Mouse (Mus musculus): ENCODE measurements at regions not wholly inside any gene's neighbourhood (a gene's known extent, or its start where the extent isn't known, plus 50 kb on each side); places are given as distances from the start of the nearest gene placed in this dataset.

DNA sequence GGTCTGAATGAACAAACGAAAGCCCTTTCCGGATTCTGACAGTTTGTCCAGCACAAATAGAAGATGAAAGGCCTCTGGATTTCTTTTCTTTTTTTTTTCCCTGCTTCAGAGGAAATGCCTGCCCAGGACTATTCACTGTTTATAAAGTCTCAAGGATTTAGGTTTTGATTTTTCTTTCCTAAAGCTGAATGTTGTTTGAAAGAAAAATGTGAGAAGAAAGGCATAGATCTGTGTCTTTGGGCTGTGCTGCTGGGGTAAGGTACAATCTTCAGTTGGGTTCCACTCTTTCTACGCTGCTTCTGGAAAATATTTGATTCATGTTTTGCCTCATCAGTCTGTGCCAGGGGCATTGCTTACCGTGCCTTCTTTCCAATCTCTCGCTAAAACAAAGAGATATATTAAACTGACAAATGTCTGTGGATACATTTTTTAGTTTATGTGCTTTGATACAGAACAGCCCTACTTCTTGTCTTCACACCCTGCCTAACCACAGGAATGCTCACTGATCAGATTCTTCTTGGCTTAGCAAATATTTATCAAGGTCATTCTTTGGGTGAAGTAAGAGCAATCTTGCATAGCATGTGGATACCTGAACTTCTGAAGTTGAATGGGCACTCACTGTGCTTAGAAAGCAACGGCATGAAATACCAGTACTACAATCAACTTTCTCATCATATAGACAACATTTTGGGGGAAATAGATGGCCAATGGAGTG is 172.5 kb downstream of the Fam198b start:
- Histone ChIP-seq H3K4me2 (ENCODE audit: low read length) (no peak overlapping the region), H3K9me3 (ENCODE audit: control insufficient read depth, low read length) (no peaks in the 10 kb centered on the region), H3K9ac (ENCODE audit: low read depth, low read length) (no peak overlapping the region), H3K36me3 (ENCODE audit: control insufficient read depth, insufficient read depth, low read length) (no peaks in the 10 kb centered on the region), H3K27me3 (replicated peaks; ENCODE audit: control insufficient read depth, insufficient read depth, low read length) (no peaks in the 10 kb centered on the region), H3K4me3 (ENCODE audit: low read length) (no peak overlapping the region), H3K4me1 (ENCODE audit: control insufficient read depth, insufficient read depth, low read depth, low read length) (no peaks in the 10 kb centered on the region), H3K27ac (ENCODE audit: low read depth, low read length) (no peak overlapping the region)
- 74% methylated on average over 6 of the region's 6 CpGs for WGBS
- no peak for ATAC-seq

DNA sequence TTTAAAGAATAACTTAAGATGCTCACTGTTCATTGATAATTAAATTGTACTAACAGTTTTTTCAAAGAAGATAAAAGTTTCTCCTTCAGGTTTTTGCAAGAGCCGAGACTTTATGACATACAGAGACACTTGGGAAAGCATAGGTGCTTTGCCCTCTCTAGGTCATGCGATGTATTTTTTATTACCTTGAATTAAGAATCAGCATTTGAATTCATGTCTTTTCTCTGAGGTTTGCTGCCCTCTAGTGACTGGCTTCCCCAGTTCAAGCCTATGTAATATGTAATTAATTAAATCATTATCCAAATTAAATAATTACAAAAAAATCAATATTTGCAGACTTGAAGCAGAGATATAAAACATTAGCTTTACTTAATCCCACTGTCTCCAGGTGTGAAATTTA is 174.4 kb downstream of the Fam198b start:
- H3K4me2 ChIP-seq (ENCODE audit: low read length), result no peak overlapping the region
- no peak overlapping the region for H3K9ac ChIP-seq (ENCODE audit: low read depth, low read length)
- no peak overlapping the region for H3K27ac ChIP-seq (ENCODE audit: low read depth, low read length)
- H3K36me3 ChIP-seq (ENCODE audit: control insufficient read depth, insufficient read depth, low read length), result no peaks in the 10 kb centered on the region
- no peak for ATAC-seq
- WGBS, result 31% methylated on average over 2 of the region's 2 CpGs
- H3K27me3 ChIP-seq (replicated peaks; ENCODE audit: control insufficient read depth, insufficient read depth, low read length), result no peaks in the 10 kb centered on the region
- H3K4me1 ChIP-seq (ENCODE audit: control insufficient read depth, insufficient read depth, low read depth, low read length), result no peaks in the 10 kb centered on the region
- no peak overlapping the region for H3K4me3 ChIP-seq (ENCODE audit: low read length)
- no peaks in the 10 kb centered on the region for H3K9me3 ChIP-seq (ENCODE audit: control insufficient read depth, low read length)

DNA sequence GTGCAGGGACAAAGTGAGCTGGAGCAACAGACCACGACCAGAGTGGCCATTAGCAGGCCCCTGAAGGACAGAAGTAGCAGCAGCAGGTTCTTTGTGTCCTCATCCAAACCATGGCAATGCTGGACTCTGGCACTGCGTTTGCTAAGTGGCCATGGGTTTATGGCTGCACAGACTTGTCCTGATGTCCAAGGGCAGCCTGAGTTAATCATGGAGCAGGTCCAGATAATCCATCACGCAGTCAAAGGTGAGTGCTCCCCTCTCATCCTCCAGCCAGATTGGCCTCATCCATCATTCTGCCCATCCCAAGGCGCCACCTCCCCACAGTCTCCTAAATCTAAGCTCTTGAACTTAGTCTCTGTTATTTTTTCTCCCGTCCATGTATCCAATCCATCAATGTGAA is 186.4 kb downstream of the Fam198b start:
- ATAC-seq, result no peak
- H3K9me3 ChIP-seq (ENCODE audit: control insufficient read depth, low read length), result no peaks in the 10 kb centered on the region
- H3K27ac ChIP-seq (ENCODE audit: low read depth, low read length), result no peak overlapping the region
- no peaks in the 10 kb centered on the region for H3K27me3 ChIP-seq (replicated peaks; ENCODE audit: control insufficient read depth, insufficient read depth, low read length)
- no peaks in the 10 kb centered on the region for H3K4me1 ChIP-seq (ENCODE audit: control insufficient read depth, insufficient read depth, low read depth, low read length)
- WGBS, result 78% methylated on average over 5 of the region's 5 CpGs
- no peak overlapping the region for H3K9ac ChIP-seq (ENCODE audit: low read depth, low read length)
- H3K4me2 ChIP-seq (ENCODE audit: low read length), result no peak overlapping the region
- H3K36me3 ChIP-seq (ENCODE audit: control insufficient read depth, insufficient read depth, low read length), result no peaks in the 10 kb centered on the region
- H3K4me3 ChIP-seq (ENCODE audit: low read length), result no peak overlapping the region

DNA sequence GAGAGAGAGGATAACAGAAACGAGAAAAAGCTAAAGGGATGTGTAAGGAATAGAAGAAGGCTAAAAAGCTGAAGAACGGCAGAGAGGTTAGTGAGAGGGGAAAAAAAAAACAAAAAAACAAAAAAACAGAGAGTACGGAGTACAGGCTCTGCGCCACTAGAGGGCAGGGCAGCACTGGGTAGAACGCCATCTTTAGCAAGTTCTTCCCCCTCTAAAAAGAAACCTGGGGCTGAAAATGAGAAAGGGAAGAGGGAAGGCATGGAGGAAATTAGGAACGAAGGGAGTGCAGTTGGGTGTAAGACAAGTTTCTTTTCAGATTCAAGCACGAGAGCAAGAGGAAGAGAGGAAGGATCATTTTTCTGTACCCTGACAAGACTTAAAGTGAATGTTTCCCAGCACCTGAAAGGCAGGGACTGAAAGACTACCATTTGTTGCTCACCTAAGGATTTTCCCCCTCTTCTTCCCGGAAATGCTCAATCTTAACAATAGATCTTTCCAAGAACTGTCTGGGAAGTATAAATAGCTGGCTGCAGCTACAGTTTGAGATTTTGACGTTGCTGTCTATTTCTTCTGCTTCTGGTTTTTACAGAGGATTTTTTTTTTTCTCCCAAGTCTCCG is 195.6 kb downstream of the Fam198b start:
- Histone ChIP-seq H3K4me1 (ENCODE audit: control insufficient read depth, insufficient read depth, low read depth, low read length) (peaks cover 2% of the 10 kb centered on the region; the same call in 1 of the 2 replicates), H3K27ac (ENCODE audit: low read depth, low read length) (0 out of 2 replicates have a peak overlapping the region, but pooled peaks have one; percentile 1), H3K9me3 (ENCODE audit: control insufficient read depth, low read length) (no peaks in the 10 kb centered on the region), H3K4me3 (ENCODE audit: low read length) (peak overlapping the region; percentile 19; the same call in 1 of the 2 replicates), H3K36me3 (ENCODE audit: control insufficient read depth, insufficient read depth, low read length) (no peaks in the 10 kb centered on the region), H3K27me3 (replicated peaks; ENCODE audit: control insufficient read depth, insufficient read depth, low read length) (no peaks in the 10 kb centered on the region), H3K9ac (ENCODE audit: low read depth, low read length) (peak overlapping the region; percentile 46; the same call in 1 of the 2 replicates), H3K4me2 (ENCODE audit: low read length) (peak overlapping the region; percentile 45)
- 13% methylated on average over 10 of the region's 10 CpGs for WGBS
- peak; percentile 79; the same call in 1 of the 2 replicates for ATAC-seq

DNA sequence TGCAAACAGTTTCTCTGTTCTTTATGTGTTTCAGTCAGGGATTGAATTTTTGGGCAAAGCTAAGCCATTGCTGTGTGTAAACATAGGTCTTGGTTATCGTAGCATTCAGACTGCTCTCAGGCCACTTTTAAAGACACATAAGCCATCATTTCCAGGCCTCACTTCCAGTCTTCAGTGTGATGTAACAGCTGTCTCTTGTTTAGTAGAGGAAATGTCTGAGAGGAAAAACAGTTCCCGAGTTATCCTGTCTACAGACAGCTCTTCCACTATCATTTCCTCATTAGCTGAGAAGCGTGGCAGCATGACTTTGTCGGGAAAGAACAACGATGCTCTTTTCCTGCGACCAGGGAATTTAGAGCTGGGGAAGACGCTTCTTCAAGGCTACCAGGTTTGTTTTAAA is 196.9 kb downstream of the Fam198b start:
- ATAC-seq, result no peak

DNA sequence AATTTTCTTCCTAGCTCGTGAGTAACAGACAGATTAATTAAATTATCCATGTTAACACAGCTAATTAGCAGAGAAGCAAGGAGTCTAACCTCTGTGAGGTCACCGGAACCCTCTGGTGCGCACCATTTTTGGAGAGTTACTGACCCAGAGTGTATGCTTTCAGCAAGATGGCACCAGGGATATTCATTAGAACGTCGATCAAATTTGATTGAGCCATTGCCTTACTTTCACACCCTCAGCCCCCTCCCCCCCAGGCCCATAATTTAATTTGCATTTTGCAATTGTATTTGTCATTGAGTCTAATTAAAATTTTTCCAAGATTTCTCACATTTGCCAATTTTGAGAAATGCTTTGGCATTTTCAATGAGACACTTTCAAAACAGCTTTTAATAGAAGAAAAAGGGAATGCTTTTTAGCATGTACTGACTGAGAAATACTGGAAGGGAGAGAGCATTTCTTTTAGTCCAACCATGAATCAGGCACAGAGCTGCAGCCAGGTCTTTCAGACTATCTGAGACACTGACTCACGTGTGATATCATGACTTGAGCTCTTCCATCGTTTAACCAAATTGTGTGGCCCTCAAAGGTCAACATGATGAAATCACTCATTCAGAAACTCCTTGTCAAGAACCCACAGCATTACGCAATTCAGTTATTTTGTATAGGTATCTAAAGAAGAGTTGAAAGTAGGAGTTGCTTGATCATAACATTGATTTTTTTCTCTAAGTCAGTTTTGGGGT is 198.6 kb downstream of the Fam198b start:
- Histone ChIP-seq H3K9ac (ENCODE audit: low read depth, low read length) (no peak overlapping the region), H3K9me3 (ENCODE audit: control insufficient read depth, low read length) (no peaks in the 10 kb centered on the region), H3K36me3 (ENCODE audit: control insufficient read depth, insufficient read depth, low read length) (no peaks in the 10 kb centered on the region), H3K27me3 (replicated peaks; ENCODE audit: control insufficient read depth, insufficient read depth, low read length) (no peaks in the 10 kb centered on the region), H3K4me3 (ENCODE audit: low read length) (no peak overlapping the region), H3K27ac (ENCODE audit: low read depth, low read length) (no peak overlapping the region), H3K4me1 (ENCODE audit: control insufficient read depth, insufficient read depth, low read depth, low read length) (peaks cover 2% of the 10 kb centered on the region; the same call in 1 of the 2 replicates), H3K4me2 (ENCODE audit: low read length) (no peak overlapping the region)
- 75% methylated on average over 8 of the region's 8 CpGs for WGBS
- ATAC-seq, result no peak

More for the DNA sequence above, 196.9 kb downstream of the Fam198b start:
- no peaks in the 10 kb centered on the region for H3K27me3 ChIP-seq (replicated peaks; ENCODE audit: control insufficient read depth, insufficient read depth, low read length)
- no peaks in the 10 kb centered on the region for H3K36me3 ChIP-seq (ENCODE audit: control insufficient read depth, insufficient read depth, low read length)
- no peak overlapping the region for H3K4me3 ChIP-seq (ENCODE audit: low read length)
- no peak overlapping the region for H3K9ac ChIP-seq (ENCODE audit: low read depth, low read length)
- H3K9me3 ChIP-seq (ENCODE audit: control insufficient read depth, low read length), result no peaks in the 10 kb centered on the region
- 65% methylated on average over 7 of the region's 7 CpGs for WGBS
- no peak overlapping the region for H3K4me2 ChIP-seq (ENCODE audit: low read length)
- H3K4me1 ChIP-seq (ENCODE audit: control insufficient read depth, insufficient read depth, low read depth, low read length), result peaks cover 2% of the 10 kb centered on the region; the same call in 1 of the 2 replicates
- no peak overlapping the region for H3K27ac ChIP-seq (ENCODE audit: low read depth, low read length)

DNA sequence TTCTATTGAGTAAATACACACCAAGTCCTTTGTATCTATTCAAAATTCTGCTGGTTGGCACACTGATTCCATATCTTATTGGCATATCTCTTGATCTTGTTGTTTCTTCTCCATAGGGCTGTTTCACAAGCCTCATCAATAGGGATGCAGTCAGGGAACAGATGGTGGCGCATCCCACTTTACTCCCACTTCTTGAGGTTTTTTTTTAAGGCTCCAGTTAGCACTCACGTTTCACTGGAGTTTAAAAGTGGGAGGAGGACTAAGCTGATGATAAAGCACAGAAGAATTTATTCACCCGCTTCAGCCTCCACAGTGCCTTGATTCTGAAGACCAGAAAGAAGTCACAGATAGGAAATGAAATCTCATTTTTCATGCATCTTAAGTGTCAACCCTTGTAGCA is 199.8 kb downstream of the Fam198b start:
- no peaks in the 10 kb centered on the region for H3K9me3 ChIP-seq (ENCODE audit: control insufficient read depth, low read length)
- H3K4me1 ChIP-seq (ENCODE audit: control insufficient read depth, insufficient read depth, low read depth, low read length), result peaks cover 2% of the 10 kb centered on the region; the same call in 1 of the 2 replicates
- 63% methylated on average over 3 of the region's 3 CpGs for WGBS
- no peak overlapping the region for H3K27ac ChIP-seq (ENCODE audit: low read depth, low read length)
- H3K36me3 ChIP-seq (ENCODE audit: control insufficient read depth, insufficient read depth, low read length), result no peaks in the 10 kb centered on the region
- ATAC-seq, result no peak
- H3K9ac ChIP-seq (ENCODE audit: low read depth, low read length), result no peak overlapping the region
- H3K27me3 ChIP-seq (replicated peaks; ENCODE audit: control insufficient read depth, insufficient read depth, low read length), result no peaks in the 10 kb centered on the region
- no peak overlapping the region for H3K4me2 ChIP-seq (ENCODE audit: low read length)
- H3K4me3 ChIP-seq (ENCODE audit: low read length), result no peak overlapping the region

DNA sequence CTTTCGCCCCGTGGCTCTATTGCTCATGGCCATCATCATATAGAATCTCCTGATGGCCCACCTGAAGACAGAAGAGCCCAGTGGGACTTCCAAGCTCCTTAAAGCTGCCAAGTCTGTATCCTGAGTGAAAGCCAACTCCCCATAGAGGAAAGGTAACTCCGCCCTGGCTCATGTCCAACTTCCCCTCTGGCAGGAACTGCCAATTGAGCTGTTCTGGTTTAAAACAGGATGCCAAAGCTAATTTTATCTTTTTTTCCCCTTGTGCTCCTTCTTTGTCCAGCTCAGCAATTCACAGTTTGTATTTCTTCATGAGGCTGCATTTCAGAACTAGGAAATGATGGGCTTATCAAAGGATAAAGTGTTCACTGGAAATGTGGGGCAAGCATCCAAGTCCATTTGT is 215.3 kb downstream of the Fam198b start:
- Histone ChIP-seq H3K9me3 (ENCODE audit: control insufficient read depth, low read length) (no peaks in the 10 kb centered on the region), H3K36me3 (ENCODE audit: control insufficient read depth, insufficient read depth, low read length) (no peaks in the 10 kb centered on the region), H3K4me3 (ENCODE audit: low read length) (no peak overlapping the region), H3K4me2 (ENCODE audit: low read length) (no peak overlapping the region), H3K9ac (ENCODE audit: low read depth, low read length) (no peak overlapping the region), H3K4me1 (ENCODE audit: control insufficient read depth, insufficient read depth, low read depth, low read length) (no peaks in the 10 kb centered on the region), H3K27ac (ENCODE audit: low read depth, low read length) (no peak overlapping the region), H3K27me3 (replicated peaks; ENCODE audit: control insufficient read depth, insufficient read depth, low read length) (no peaks in the 10 kb centered on the region)
- WGBS, result 87% methylated on average over 3 of the region's 3 CpGs
- no peak for ATAC-seq

DNA sequence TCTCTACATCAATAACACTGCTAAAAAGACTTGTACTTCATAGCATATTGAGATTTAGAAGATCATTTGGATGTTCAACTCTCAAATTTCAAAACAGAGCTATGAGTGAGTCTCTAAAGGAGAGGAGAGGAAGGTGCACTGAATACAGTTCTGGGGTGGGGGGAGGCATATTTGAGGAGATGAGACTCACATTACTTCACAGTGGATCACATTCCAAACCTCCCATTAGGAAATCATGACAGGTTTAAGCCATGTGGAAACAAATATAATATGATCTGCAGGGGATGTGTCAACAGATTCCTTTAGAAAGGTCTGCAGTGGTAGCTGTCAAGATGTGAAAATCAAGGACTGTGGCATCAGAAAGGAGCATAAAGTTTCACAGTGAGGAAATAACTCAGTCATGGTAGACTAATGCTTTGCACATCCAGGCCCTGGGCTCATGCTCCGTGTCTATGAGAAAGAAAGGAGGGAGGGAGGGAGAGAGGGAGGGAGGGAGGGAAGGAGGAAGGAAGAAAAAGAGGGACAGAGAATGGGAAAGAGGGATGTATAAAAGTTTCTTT is 235.9 kb downstream of the Fam198b start:
- ATAC-seq, result no peak
- Histone ChIP-seq H3K4me2 (ENCODE audit: low read length) (no peak overlapping the region), H3K36me3 (ENCODE audit: control insufficient read depth, insufficient read depth, low read length) (no peaks in the 10 kb centered on the region), H3K27ac (ENCODE audit: low read depth, low read length) (no peak overlapping the region), H3K9me3 (ENCODE audit: control insufficient read depth, low read length) (no peaks in the 10 kb centered on the region), H3K27me3 (replicated peaks; ENCODE audit: control insufficient read depth, insufficient read depth, low read length) (no peaks in the 10 kb centered on the region), H3K4me1 (ENCODE audit: control insufficient read depth, insufficient read depth, low read depth, low read length) (no peaks in the 10 kb centered on the region), H3K9ac (ENCODE audit: low read depth, low read length) (no peak overlapping the region), H3K4me3 (ENCODE audit: low read length) (no peak overlapping the region)
- WGBS, result 48% methylated on average over 1 of the region's 1 CpGs

Measured in hindbrain, embryonic 16.5 days (tissue).